Mouse (Mus musculus) adrenal gland, postnatal 25 days (tissue): ENCODE data around the gene Cldn14. TPM values are rescaled to one million over a fixed set of nuclear protein-coding genes. Genes with fewer than 3 reads are reported as not detected.

Experiments
- DNase-seq: peaks from one replicate; pipeline ENCODE4 v3.0.0; 2021; ENCODE audit warnings: mixed read lengths
- total RNA-seq: library from RNA; stranded (reverse); gene quantifications from 2 replicates; pipeline ENCODE4 v1.2.3, GENCODE M21; 2021

The Cldn14 gene
- total RNA-seq, 1 experiment from 2014 or later, result not detected

GRCm38 (mm10) chr16:93912158-93912557, 96.5 kb downstream of the Cldn14 start:
- DNase-seq, result peak; percentile 33

DNA sequence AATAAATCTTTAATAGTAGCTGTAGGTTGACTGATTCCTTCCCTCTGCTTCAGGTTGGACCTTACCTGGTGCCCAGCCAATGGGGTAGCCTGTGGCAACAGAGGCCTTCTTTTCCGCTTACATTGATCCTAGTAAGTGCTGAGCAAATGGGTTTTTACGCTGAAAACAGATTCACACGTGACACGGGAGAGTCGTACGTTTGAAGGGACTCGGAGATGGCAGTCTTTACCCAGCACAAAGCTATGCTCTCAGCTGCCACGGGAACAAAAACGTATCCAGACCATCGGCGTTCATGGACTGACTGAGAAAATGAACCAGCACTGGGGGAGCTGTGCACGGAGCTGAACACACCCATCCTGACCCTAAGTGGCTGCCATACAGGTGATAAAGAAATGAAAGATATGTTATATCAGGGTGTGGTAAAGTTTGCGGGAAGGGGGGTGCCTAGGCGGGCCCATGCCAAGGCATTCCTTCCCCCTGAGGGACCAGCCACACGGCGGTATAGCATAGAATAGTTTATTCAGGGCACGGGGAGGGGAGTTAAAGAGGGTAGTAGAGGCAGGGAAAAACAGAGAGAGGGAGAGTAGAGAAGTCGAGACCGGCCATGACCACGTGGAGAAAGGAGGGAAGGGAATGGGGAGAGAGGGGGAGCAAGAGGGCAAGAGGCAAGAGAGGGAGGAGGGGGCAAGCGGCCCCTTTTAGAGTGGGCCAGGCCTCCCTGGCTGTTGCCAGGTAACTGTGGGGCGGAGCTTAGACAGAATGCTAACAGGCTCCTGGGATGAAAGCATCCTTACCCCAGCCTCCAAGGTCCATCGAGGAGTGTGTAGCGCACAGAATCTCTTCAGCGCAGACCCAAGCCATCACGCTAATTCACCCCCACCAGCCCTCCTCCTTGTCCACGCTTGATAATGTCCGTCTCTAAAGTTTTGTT, 97.6 kb downstream of the Cldn14 start:
- DNase-seq, result no peak

- DNase-seq, result peak; percentile 49
Observed at GRCm38 (mm10) chr16:93909936-93910335, 98.7 kb downstream of the Cldn14 start.

- DNase-seq, result no peak
Observed at GRCm38 (mm10) chr16:93908196-93908595, 100.4 kb downstream of the Cldn14 start.

DNA sequence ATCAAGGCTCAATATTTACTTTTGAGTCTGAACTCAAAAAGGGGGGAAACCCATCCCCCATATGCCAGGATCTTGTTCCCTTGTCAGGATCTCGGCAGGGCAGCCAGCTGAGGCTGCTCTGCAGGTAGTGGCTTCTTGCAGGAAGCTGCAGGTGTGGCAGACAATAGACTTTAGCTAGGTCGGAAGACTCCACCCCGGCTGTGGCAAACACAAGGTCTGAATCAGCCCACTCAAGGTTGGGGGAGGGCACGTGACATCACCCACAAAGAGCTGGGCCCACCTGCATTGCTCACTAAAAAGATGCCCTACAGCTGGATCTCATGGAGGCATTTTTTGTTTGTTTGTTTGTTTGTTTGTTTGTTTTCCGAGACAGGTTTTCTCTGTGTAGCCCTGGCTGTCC, 100.9 kb downstream of the Cldn14 start:
- no peak for DNase-seq

GRCm38 (mm10) chr16:93906156-93907014, 102.3 kb downstream of the Cldn14 start:
- DNase-seq, result peak; percentile 57

GRCm38 (mm10) chr16:93903027-93903426, 105.6 kb downstream of the Cldn14 start:
- DNase-seq, result no peak

DNA sequence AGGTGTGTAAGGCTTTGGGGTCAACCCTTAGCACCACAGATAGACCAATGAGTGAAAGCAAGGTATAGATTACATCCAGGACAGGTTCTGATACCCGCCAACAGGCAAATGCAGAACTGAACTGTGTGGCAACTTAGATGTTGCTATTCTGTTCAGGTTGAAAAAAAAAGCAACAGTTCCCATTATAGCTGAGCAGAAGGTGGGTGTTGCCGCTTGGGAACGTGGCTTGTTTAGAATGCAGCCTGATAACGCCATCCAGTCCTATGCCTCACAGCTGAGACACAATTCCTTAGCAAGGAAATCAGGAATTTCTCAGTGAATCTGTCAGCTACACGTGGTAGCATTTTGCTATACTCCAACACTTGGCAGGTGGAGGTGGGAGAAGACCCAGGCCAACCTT, 115.4 kb downstream of the Cldn14 start:
- no peak for DNase-seq

GRCm38 (mm10) chr16:93890948-93891604, 117.6 kb downstream of the Cldn14 start:
- DNase-seq, result no peak

- no peak for DNase-seq
Observed at GRCm38 (mm10) chr16:93888481-93888880, 120.2 kb downstream of the Cldn14 start.

GRCm38 (mm10) chr16:93884722-93885113, 123.9 kb downstream of the Cldn14 start:
- DNase-seq, result no peak

DNA sequence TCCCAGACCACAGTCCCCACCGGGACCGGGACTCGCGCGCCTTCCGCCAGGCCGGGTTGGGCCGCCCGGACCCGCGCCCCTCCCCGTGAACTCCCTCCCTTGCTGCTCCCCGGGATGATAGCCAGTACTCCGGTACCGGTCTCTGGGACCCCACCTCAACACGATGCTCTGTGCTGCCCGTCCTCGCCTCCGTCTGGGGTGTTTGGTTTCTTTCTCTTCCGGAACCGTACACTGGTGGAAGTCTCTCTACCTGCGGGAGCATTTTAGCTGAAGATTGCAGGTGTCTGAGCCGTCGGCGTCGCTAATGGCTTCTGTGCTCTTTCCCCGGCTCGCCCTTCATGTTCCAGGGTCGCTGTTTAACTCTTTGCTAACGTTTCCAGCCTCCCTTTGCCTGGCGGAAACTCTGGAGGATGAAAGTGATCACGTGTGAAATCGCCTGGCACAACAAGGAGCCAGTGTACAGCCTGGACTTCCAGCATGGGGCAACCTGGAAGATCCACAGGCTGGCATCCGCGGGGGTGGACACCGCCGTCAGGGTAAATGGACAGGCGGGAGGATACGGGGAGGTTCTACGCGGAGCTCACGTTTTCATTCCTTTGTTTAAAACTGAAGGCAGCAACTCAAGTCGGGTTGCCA, 124.4 kb downstream of the Cldn14 start:
- no peak for DNase-seq

DNA sequence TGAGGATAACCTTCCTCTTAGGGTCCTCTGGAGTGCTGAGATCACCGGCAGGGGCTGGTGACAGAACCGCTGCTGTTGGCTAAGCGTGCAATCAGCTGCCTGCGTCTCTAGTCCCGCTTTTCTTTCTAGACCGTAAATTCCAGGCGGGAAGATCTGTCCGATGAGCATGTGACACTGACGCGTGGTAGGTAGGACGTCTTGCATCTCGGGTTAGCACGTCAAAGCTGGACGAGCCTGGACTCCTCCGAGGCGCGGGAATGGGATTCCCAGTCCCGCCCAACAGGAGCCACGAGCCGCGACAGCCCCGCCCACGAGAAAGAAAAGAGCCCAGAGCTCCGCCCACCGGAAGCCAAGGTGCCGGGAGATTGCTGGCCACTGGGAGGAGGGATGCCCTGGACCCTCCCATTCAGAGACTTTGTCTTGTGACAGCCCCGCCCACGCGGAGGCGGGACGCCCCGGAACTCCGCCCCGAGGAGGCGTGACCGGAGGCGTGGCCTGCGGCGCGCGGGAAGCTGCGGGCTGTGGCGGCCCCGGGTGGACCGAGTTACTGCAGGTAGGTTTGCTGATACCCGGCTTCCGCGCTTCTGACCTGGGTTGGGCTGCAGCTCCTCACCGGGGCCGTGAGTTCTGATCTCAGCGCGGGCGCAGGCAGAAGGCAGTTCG, 125.1 kb downstream of the Cldn14 start, which contains the start of gene Chaf1b:
Gene Chaf1b, plus strand, starts transcription at position 479 of the 663 bp plus-strand sequence.
- peak; percentile 95 for DNase-seq

DNA sequence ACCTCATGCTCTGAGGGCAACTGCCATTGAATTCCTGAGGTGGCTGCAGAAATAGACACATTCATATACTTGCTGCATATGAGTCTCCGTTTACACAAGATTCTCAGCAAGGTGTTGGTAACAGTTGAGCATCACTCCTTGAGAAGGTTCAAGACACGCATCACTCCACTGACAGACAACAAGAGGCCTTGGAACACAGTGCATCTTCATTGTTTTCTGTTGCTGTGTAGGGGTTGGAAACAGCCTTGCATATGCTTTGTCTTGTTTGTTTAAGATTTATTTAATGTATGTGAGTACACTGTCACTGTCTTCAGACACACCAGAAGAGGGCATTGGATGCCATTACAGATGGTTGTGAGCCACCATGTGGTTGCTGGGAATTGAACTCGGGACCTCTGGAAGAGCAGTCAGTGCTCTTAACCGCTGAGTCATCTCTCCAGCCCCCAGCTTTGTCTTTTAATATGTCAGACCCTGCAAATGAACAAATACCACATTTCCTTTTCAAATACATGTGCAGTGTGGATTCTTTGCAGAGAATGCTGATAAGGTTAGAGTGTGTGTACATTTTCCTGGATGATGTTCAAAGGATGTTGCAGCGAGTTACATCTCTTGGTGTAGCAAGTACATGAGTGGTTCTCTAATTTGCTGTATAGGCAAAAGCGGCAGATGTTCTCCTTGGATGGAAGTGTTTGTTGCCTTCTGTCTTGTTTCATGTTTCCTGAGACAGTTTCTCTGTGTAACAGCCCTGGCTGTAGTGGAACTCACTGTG, 130.8 kb downstream of the Cldn14 start:
- DNase-seq, result no peak

DNA sequence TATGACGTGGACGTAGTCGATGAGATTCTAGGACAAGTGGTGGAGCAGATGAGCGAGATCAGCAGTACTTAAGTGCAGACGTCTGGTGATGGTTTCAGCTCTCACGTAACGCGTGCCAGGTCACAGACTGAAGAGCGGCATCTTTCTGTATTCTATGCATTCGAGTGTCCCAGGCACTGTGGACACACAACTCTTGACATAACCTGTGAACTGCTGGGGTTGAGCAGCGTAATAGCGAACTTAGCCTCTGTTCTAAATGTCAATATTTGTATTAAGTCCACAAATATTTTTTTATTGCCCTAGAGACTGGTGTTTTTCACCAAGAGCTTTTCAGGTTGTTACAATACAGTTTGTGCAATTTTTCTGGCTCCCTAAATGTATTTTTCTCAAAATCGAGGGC, 133.8 kb downstream of the Cldn14 start:
- DNase-seq, result no peak

Other genes starting within 250 kb of the Cldn14 start
- 35.5 and 44.5 TPM in 2 replicates for gene Morc3, start 176.7 kb downstream of the Cldn14 start, total RNA-seq
- gene Chaf1b, start 124.9 kb downstream of the Cldn14 start, total RNA-seq, result 6.9 and 7.2 TPM in 2 replicates
- gene Sim2, start 76.1 kb upstream of the Cldn14 start, total RNA-seq, result not detected in 2 replicates